Mouse (Mus musculus) ES-E14 (cell line): ENCODE data around the gene Dsn1.

Experiments
- HCFC1 ChIP-seq: IDR thresholded peaks from 2 replicates; pipeline ENCODE4 v1.6.1; 2012; ENCODE audit warnings: low read length, inconsistent platforms, borderline replicate concordance; ENCODE audit not compliant: insufficient read depth
- MAFK ChIP-seq: IDR thresholded peaks from 2 replicates; pipeline ENCODE4 v1.6.1; 2014; ENCODE audit warnings: mild to moderate bottlenecking, low read depth, low read length, inconsistent platforms; ENCODE audit not compliant: insufficient read depth
- ZC3H11A ChIP-seq: IDR thresholded peaks from 2 replicates; pipeline ENCODE4 v1.6.1; 2012; ENCODE audit warnings: low read depth, mild to moderate bottlenecking, inconsistent platforms, low read length, borderline replicate concordance

- TF ChIP-seq HCFC1 (no peak), ZC3H11A (no peak), MAFK (no peak)
These were observed 48.8 kb upstream of the Dsn1 start for GRCm38 (mm10) chr2:157055721-157056120.
